Mouse (Mus musculus): ENCODE data around the gene Cryge. TPM values are rescaled to one million over a fixed set of nuclear protein-coding genes. Genes with fewer than 3 reads are reported as not detected.
"Not testable (repeated sequence)": the region's sequence is repeated elsewhere in the genome, so short reads cannot be mapped to it uniquely, and the experiment has no call there.

Gene Cryge
- 0.65 and 0.74 TPM in 2 replicates for polyA plus RNA-seq (2014; fragmentation: Nextera tagmentation; extraction: Ambion mirVana)

GRCm38 (mm10) chr1:65050952-65051351 is at the start of gene Cryge:
TSS of gene Cryge (minus strand) at chr1:65051149.
- not testable (repeated sequence) for H3K9me3 ChIP-seq (ENCODE audit: control insufficient read depth, low read length); H3K27me3 ChIP-seq (ENCODE audit: control insufficient read depth, insufficient read depth, low read length); H3K4me1 ChIP-seq (ENCODE audit: control insufficient read depth, insufficient read depth, low read length); H3K36me3 ChIP-seq (ENCODE audit: control insufficient read depth, insufficient read depth, low read length); H3K27ac ChIP-seq (ENCODE audit: low read depth, low read length); H3K4me2 ChIP-seq; H3K9ac ChIP-seq (ENCODE audit: low read length); DNase-seq (ENCODE audit: low spot score, missing footprints); H3K4me3 ChIP-seq (ENCODE audit: low read depth, low read length)
- 0 out of 2 replicates have a peak, but pooled peaks have one; percentile 19 for ATAC-seq (ENCODE audit: low FRiP score)
- 63% methylated on average over 9 of the region's 12 CpGs for WGBS

- DNase-seq (ENCODE audit: low spot score, missing footprints) (peak; percentile 51), ATAC-seq (ENCODE audit: low FRiP score) (no peak)
- WGBS = 87% methylated on average over 3 of the region's 3 CpGs
- H3K4me3 ChIP-seq (ENCODE audit: low read depth, low read length) = no peak overlapping the region
- H3K4me2 ChIP-seq = no peak overlapping the region
- H3K36me3 ChIP-seq (ENCODE audit: control insufficient read depth, insufficient read depth, low read length) = no peaks in the 10 kb centered on the region
- H3K4me1 ChIP-seq (ENCODE audit: control insufficient read depth, insufficient read depth, low read length) = no peaks in the 10 kb centered on the region
- H3K9me3 ChIP-seq (ENCODE audit: control insufficient read depth, low read length) = no peaks in the 10 kb centered on the region
- H3K27ac ChIP-seq (ENCODE audit: low read depth, low read length) = no peak overlapping the region
- H3K9ac ChIP-seq (ENCODE audit: low read length) = no peak overlapping the region
- no peaks in the 10 kb centered on the region for H3K27me3 ChIP-seq (ENCODE audit: control insufficient read depth, insufficient read depth, low read length)
Measured at GRCm38 (mm10) chr1:65096953-65097352, 46.0 kb upstream of the Cryge start.

- no peaks in the 10 kb centered on the region for H3K4me1 ChIP-seq (ENCODE audit: control insufficient read depth, insufficient read depth, low read length)
- no peak for ATAC-seq (ENCODE audit: low FRiP score)
- H3K27ac ChIP-seq (ENCODE audit: low read depth, low read length) = no peak overlapping the region
- WGBS = 91% methylated on average over 3 of the region's 3 CpGs
- H3K36me3 ChIP-seq (ENCODE audit: control insufficient read depth, insufficient read depth, low read length) = no peaks in the 10 kb centered on the region
- no peak overlapping the region for H3K9ac ChIP-seq (ENCODE audit: low read length)
- no peak overlapping the region for H3K4me2 ChIP-seq
- H3K27me3 ChIP-seq (ENCODE audit: control insufficient read depth, insufficient read depth, low read length) = no peaks in the 10 kb centered on the region
- H3K9me3 ChIP-seq (ENCODE audit: control insufficient read depth, low read length) = no peaks in the 10 kb centered on the region
- peak; percentile 23 for DNase-seq (ENCODE audit: low spot score, missing footprints)
- H3K4me3 ChIP-seq (ENCODE audit: low read depth, low read length) = no peak overlapping the region
Measured at GRCm38 (mm10) chr1:65091566-65091965, 40.6 kb upstream of the Cryge start.

GRCm38 (mm10) chr1:65090370-65090769 is 39.4 kb upstream of the Cryge start:
- Histone ChIP-seq H3K4me3 (ENCODE audit: low read depth, low read length) (no peak overlapping the region), H3K9me3 (ENCODE audit: control insufficient read depth, low read length) (no peaks in the 10 kb centered on the region), H3K36me3 (ENCODE audit: control insufficient read depth, insufficient read depth, low read length) (no peaks in the 10 kb centered on the region), H3K4me1 (ENCODE audit: control insufficient read depth, insufficient read depth, low read length) (no peaks in the 10 kb centered on the region), H3K27me3 (ENCODE audit: control insufficient read depth, insufficient read depth, low read length) (no peaks in the 10 kb centered on the region), H3K9ac (ENCODE audit: low read length) (no peak overlapping the region), H3K4me2 (no peak overlapping the region), H3K27ac (ENCODE audit: low read depth, low read length) (no peak overlapping the region)
- ATAC-seq (ENCODE audit: low FRiP score) (no peak), DNase-seq (ENCODE audit: low spot score, missing footprints) (peak; percentile 14)
- WGBS = 84% methylated on average over 2 of the region's 2 CpGs

- DNase-seq (ENCODE audit: low spot score, missing footprints) (peak; percentile 47), ATAC-seq (ENCODE audit: low FRiP score) (no peak)
- Histone ChIP-seq H3K9ac (ENCODE audit: low read length) (no peak overlapping the region), H3K4me1 (ENCODE audit: control insufficient read depth, insufficient read depth, low read length) (no peaks in the 10 kb centered on the region), H3K27me3 (ENCODE audit: control insufficient read depth, insufficient read depth, low read length) (no peaks in the 10 kb centered on the region), H3K27ac (ENCODE audit: low read depth, low read length) (no peak overlapping the region), H3K36me3 (ENCODE audit: control insufficient read depth, insufficient read depth, low read length) (no peaks in the 10 kb centered on the region), H3K4me3 (ENCODE audit: low read depth, low read length) (no peak overlapping the region), H3K9me3 (ENCODE audit: control insufficient read depth, low read length) (no peaks in the 10 kb centered on the region), H3K4me2 (no peak overlapping the region)
- WGBS = 80% methylated on average over 6 of the region's 6 CpGs
Measured at GRCm38 (mm10) chr1:65088567-65089356, 37.8 kb upstream of the Cryge start.

- Histone ChIP-seq H3K9ac (ENCODE audit: low read length) (no peak within 1 kb of the TSS), H3K4me3 (ENCODE audit: low read depth, low read length) (no peak within 1 kb of the TSS), H3K27ac (ENCODE audit: low read depth, low read length) (no peak within 1 kb of the TSS), H3K4me1 (ENCODE audit: control insufficient read depth, insufficient read depth, low read length) (peaks cover 3% of the 10 kb centered on the region; the same call in 1 of the 2 replicates), H3K27me3 (ENCODE audit: control insufficient read depth, insufficient read depth, low read length) (no peaks in the 10 kb centered on the region), H3K36me3 (ENCODE audit: control insufficient read depth, insufficient read depth, low read length) (no peaks in the 10 kb centered on the region), H3K4me2 (peak within 1 kb of the TSS; percentile 4; the same call in 1 of the 2 replicates), H3K9me3 (ENCODE audit: control insufficient read depth, low read length) (no peaks in the 10 kb centered on the region)
- 26% methylated on average over 7 of the region's 7 CpGs for WGBS
- ATAC-seq (ENCODE audit: low FRiP score) = no peak
- no peak for DNase-seq (ENCODE audit: low spot score, missing footprints)
Measured at GRCm38 (mm10) chr1:65082188-65082587, 31.2 kb upstream of the Cryge start, which contains the start of gene Crygb. TSS of gene Crygb (minus strand) at chr1:65082288.

- no peak for ATAC-seq (ENCODE audit: low FRiP score)
- H3K4me1 ChIP-seq (ENCODE audit: control insufficient read depth, insufficient read depth, low read length) = no peaks in the 10 kb centered on the region
- H3K27ac ChIP-seq (ENCODE audit: low read depth, low read length) = no peak overlapping the region
- H3K9ac ChIP-seq (ENCODE audit: low read length) = no peak overlapping the region
- WGBS = 30% methylated on average over 5 of the region's 5 CpGs
- no peak overlapping the region for H3K4me3 ChIP-seq (ENCODE audit: low read depth, low read length)
- no peaks in the 10 kb centered on the region for H3K27me3 ChIP-seq (ENCODE audit: control insufficient read depth, insufficient read depth, low read length)
- H3K9me3 ChIP-seq (ENCODE audit: control insufficient read depth, low read length) = no peaks in the 10 kb centered on the region
- H3K36me3 ChIP-seq (ENCODE audit: control insufficient read depth, insufficient read depth, low read length) = no peaks in the 10 kb centered on the region
- DNase-seq (ENCODE audit: low spot score, missing footprints) = no peak
- H3K4me2 ChIP-seq = no peak overlapping the region
Measured at GRCm38 (mm10) chr1:65075607-65076006, 24.7 kb upstream of the Cryge start.

- 60% methylated on average over 6 of the region's 6 CpGs for WGBS
- ATAC-seq (ENCODE audit: low FRiP score) (no peak), DNase-seq (ENCODE audit: low spot score, missing footprints) (no peak)
Measured at GRCm38 (mm10) chr1:65073589-65073988, 22.6 kb upstream of the Cryge start, which contains the start of gene Crygc. TSS of gene Crygc (minus strand) at chr1:65073689.

GRCm38 (mm10) chr1:65067842-65068241 is 16.9 kb upstream of the Cryge start:
- Histone ChIP-seq H3K36me3 (ENCODE audit: control insufficient read depth, insufficient read depth, low read length) (no peaks in the 10 kb centered on the region), H3K4me1 (ENCODE audit: control insufficient read depth, insufficient read depth, low read length) (no peaks in the 10 kb centered on the region), H3K9ac (ENCODE audit: low read length) (no peak overlapping the region), H3K4me3 (ENCODE audit: low read depth, low read length) (no peak overlapping the region), H3K27me3 (ENCODE audit: control insufficient read depth, insufficient read depth, low read length) (no peaks in the 10 kb centered on the region), H3K27ac (ENCODE audit: low read depth, low read length) (no peak overlapping the region), H3K9me3 (ENCODE audit: control insufficient read depth, low read length) (no peaks in the 10 kb centered on the region), H3K4me2 (no peak overlapping the region)
- ATAC-seq (ENCODE audit: low FRiP score) (no peak), DNase-seq (ENCODE audit: low spot score, missing footprints) (no peak)

More at GRCm38 (mm10) chr1:65073589-65073988, 22.6 kb upstream of the Cryge start, which contains the start of gene Crygc:
- Histone ChIP-seq H3K27ac (ENCODE audit: low read depth, low read length) (no peak within 1 kb of the TSS), H3K4me3 (ENCODE audit: low read depth, low read length) (no peak within 1 kb of the TSS), H3K27me3 (ENCODE audit: control insufficient read depth, insufficient read depth, low read length) (no peaks in the 10 kb centered on the region), H3K9ac (ENCODE audit: low read length) (no peak within 1 kb of the TSS), H3K36me3 (ENCODE audit: control insufficient read depth, insufficient read depth, low read length) (no peaks in the 10 kb centered on the region), H3K9me3 (ENCODE audit: control insufficient read depth, low read length) (no peaks in the 10 kb centered on the region), H3K4me2 (no peak within 1 kb of the TSS), H3K4me1 (ENCODE audit: control insufficient read depth, insufficient read depth, low read length) (no peaks in the 10 kb centered on the region)
